Mouse (Mus musculus): ENCODE data around the gene Gtf3c4. TPM values are rescaled to one million over a fixed set of nuclear protein-coding genes. Genes with fewer than 3 reads are reported as not detected.

The Gtf3c4 gene
- total RNA-seq (2021), result 10 to 100 TPM; 43.0 to 44.1 TPM
- long read RNA-seq, experiment 1, full-length matches to known transcripts, result 2 of 7 reads
- long read RNA-seq, experiment 1, partial matches to known transcripts, result 2 of 7 reads
- long read RNA-seq, experiment 1, other reads (novel, unspliced or antisense), result 3 of 7 reads
- long read RNA-seq, experiment 2, full-length matches to known transcripts, result 12 of 25 reads
- long read RNA-seq, experiment 2, partial matches to known transcripts, result 7 of 25 reads
- long read RNA-seq, experiment 2, other reads (novel, unspliced or antisense), result 6 of 25 reads

GRCm38 (mm10) chr2:28840222-28840951 is at the start of gene Gtf3c4, which contains the start of gene Ddx31:
TSS of gene Gtf3c4 (minus strand) at chr2:28840360.
TSS of gene Ddx31 (plus strand) at chr2:28840406.
- peak; percentile 88 to 93 for DNase-seq (ENCODE audit: low spot score in 2 of 2)

- no peak for DNase-seq (ENCODE audit: low spot score in 2 of 2)
These were observed 44.8 kb upstream of the Gtf3c4 start for GRCm38 (mm10) chr2:28884914-28885313.

- no peak for DNase-seq (ENCODE audit: low spot score in 2 of 2)
These were observed 42.8 kb upstream of the Gtf3c4 start for GRCm38 (mm10) chr2:28882826-28883485.

- no peak for DNase-seq (ENCODE audit: low spot score in 2 of 2)
These were observed 41.9 kb upstream of the Gtf3c4 start for GRCm38 (mm10) chr2:28882047-28882446.

- no peak for DNase-seq (ENCODE audit: low spot score in 2 of 2)
These were observed 41.1 kb upstream of the Gtf3c4 start for GRCm38 (mm10) chr2:28881275-28881674.

- DNase-seq (ENCODE audit: low spot score in 2 of 2), result no peak
These were observed 35.4 kb upstream of the Gtf3c4 start for GRCm38 (mm10) chr2:28875554-28875953.

GRCm38 (mm10) chr2:28867495-28867894 is 27.3 kb upstream of the Gtf3c4 start:
- no peak for DNase-seq (ENCODE audit: low spot score in 2 of 2)

GRCm38 (mm10) chr2:28863857-28864256 is 23.7 kb upstream of the Gtf3c4 start:
- DNase-seq (ENCODE audit: low spot score in 2 of 2), result no peak

- DNase-seq (ENCODE audit: low spot score in 2 of 2), result no peak
These were observed 20.7 kb upstream of the Gtf3c4 start for GRCm38 (mm10) chr2:28860678-28861423.

- DNase-seq (ENCODE audit: low spot score in 2 of 2), result no peak
These were observed 19.1 kb upstream of the Gtf3c4 start for GRCm38 (mm10) chr2:28859303-28859702.

GRCm38 (mm10) chr2:28855773-28856172 is 15.6 kb upstream of the Gtf3c4 start:
- DNase-seq (ENCODE audit: low spot score in 2 of 2), result no peak

- DNase-seq (ENCODE audit: low spot score in 2 of 2), result no peak
These were observed 12.4 kb upstream of the Gtf3c4 start for GRCm38 (mm10) chr2:28852594-28852993.

GRCm38 (mm10) chr2:28848879-28849278 is 8.7 kb upstream of the Gtf3c4 start:
- no peak for DNase-seq (ENCODE audit: low spot score in 2 of 2)

GRCm38 (mm10) chr2:28842042-28842441 is 1.9 kb upstream of the Gtf3c4 start:
- DNase-seq (ENCODE audit: low spot score in 2 of 2), result no peak

GRCm38 (mm10) chr2:28839501-28840221 is 499 bp downstream of the Gtf3c4 start:
- peak in 1 of 2 experiments; percentile 9 for DNase-seq (ENCODE audit: low spot score in 2 of 2)

GRCm38 (mm10) chr2:28836181-28836940 is 3.8 kb downstream of the Gtf3c4 start:
- no peak for DNase-seq (ENCODE audit: low spot score in 2 of 2)

- DNase-seq (ENCODE audit: low spot score in 2 of 2), result no peak
These were observed 10.9 kb downstream of the Gtf3c4 start for GRCm38 (mm10) chr2:28829265-28829664.

- DNase-seq (ENCODE audit: low spot score in 2 of 2), result no peak
These were observed 21.3 kb downstream of the Gtf3c4 start for GRCm38 (mm10) chr2:28818866-28819265.

- no peak for DNase-seq (ENCODE audit: low spot score in 2 of 2)
These were observed 29.7 kb downstream of the Gtf3c4 start for GRCm38 (mm10) chr2:28810260-28811013.
